Mouse (Mus musculus) urinary bladder, adult 2 months (tissue): Measurements from ENCODE around the gene Setd1a. TPM values are rescaled to one million over a fixed set of nuclear protein-coding genes. Genes with fewer than 3 reads are reported as not detected.
"Not testable (repeated sequence)": the region's sequence is repeated elsewhere in the genome, so short reads cannot be mapped to it uniquely, and the experiment has no call there.

Experiments
- DNase-seq: peaks from one replicate; pipeline ENCODE4 v3.0.0; 2022; ENCODE audit warnings: low spot score
- polyA plus RNA-seq: library from polyadenylated mRNA; depleted of rRNA; stranded (reverse); fragments of >200 nt; gene quantifications from 2 replicates; pipeline ENCODE4 v1.2.3, GENCODE M21; 2012; rRNA removed

Gene Setd1a
- 4.8 and 13.9 TPM in 2 replicates for polyA plus RNA-seq

- peak; percentile 64 for DNase-seq
Measured at GRCm38 (mm10) chr7:127776426-127776825, at the start of gene Setd1a. Setd1a (plus strand) TSS chr7:127776670.

DNA sequence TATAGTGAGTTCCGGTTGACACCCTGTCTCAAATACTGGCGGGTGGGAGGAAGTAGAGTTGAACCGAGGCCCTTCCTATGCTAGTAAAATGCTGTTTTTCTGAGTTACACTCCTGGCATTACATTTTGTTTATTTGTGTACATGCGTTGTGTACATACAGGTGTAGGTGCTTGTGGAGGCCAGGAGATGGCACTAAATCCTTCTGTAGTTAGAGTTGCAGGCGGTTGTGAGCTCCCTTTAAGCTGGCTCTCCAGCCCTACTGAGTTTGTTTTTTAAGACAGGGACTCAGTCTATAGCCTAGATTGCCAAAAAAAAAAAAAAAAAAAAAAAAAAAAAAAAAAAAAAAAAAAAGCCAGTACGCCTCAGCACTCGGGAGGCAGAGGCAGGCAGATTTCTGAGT is 48.6 kb upstream of the Setd1a start:
- no peak for DNase-seq

DNA sequence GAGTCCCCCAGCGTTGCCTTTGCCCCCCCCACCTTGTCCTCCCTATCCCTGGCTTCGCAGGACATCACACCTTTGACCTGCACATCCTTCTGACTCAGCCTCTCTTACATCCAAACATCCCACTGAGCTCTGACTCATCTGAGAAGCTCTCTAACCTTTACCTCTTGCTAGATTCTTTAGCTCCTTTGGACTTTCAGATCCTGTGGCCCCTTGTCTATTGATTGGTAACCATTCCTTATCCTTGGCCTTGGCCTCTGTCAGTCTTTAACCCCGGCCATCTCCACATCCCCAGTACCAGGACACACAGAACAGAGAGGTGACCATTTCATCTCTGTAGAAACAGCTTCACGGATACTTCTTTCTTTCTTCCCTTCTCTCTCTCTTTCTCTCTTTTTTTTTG is 46.3 kb upstream of the Setd1a start:
- DNase-seq: no peak

DNA sequence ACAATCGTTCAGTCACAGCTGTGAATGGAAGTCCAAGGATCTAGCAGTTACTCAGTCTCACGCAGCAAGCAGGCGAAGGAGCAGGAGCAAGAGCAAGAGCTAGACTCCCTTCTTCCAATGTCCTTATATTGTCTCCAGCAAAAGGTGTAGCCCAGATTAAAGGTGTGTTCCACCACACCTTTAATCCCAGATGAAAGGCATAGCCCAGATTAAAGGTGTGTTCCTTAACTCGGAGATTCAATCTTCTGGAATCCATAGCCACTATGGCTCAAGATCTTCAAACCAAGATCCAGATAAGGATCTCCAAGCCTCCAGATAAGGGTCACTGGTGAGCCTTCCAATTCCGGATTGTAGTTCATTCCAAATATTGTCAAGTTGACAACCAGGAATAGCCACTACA is 44.4 kb upstream of the Setd1a start, which contains the start of gene Ctf2:
Gene Ctf2, minus strand, starts transcription at position 101 of the 400 bp plus-strand sequence.
- DNase-seq: not testable (repeated sequence)

DNA sequence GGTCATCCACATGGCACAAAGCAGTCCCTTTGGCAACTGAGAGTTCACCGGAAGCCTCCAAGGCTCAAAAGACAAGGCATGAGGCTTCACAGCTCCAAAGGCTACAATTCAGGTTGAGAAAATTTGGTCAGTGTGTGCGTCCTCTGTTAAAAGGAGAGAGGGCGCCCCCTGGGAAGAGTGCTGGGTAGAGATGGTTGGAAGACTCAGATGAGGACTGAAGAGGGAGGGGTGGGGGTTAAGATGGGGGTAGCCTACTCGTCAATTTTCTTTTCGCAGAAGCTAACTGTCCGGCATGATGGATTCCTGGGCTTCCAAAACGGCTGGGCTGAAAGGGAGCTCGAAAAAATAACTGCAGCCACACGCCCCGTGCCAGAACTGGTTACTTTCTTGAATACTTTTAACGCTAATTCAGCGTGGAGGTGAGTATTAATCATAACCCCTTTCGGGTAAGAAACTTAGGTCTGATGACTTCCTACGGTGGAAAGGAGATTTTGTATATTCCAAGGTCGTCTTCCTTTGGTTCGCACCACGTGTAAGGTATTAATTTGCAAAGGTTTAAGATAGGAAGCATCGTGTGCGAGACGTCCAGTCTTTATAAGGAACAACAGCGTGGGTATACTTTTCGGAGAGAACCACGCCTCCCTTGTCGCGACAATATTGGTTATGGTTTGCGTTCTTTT is 32.0 kb upstream of the Setd1a start, which contains the start of gene Fbxl19:
Gene Fbxl19, plus strand, starts transcription at position 178 of the 680 bp plus-strand sequence.
- peak; percentile 47 for DNase-seq

- DNase-seq: peak; percentile 51
Measured at GRCm38 (mm10) chr7:127745251-127745651, 31.2 kb upstream of the Setd1a start.

GRCm38 (mm10) chr7:127745652-127746493 is 30.6 kb upstream of the Setd1a start:
- peak; percentile 73 for DNase-seq

- DNase-seq: peak; percentile 44
Measured at GRCm38 (mm10) chr7:127746494-127747491, 29.7 kb upstream of the Setd1a start.

GRCm38 (mm10) chr7:127747559-127748234 is 28.8 kb upstream of the Setd1a start:
- DNase-seq: no peak

- DNase-seq: no peak
Measured at GRCm38 (mm10) chr7:127748235-127748560, 28.3 kb upstream of the Setd1a start.

GRCm38 (mm10) chr7:127750131-127751127 is 26.0 kb upstream of the Setd1a start:
- DNase-seq: no peak

DNA sequence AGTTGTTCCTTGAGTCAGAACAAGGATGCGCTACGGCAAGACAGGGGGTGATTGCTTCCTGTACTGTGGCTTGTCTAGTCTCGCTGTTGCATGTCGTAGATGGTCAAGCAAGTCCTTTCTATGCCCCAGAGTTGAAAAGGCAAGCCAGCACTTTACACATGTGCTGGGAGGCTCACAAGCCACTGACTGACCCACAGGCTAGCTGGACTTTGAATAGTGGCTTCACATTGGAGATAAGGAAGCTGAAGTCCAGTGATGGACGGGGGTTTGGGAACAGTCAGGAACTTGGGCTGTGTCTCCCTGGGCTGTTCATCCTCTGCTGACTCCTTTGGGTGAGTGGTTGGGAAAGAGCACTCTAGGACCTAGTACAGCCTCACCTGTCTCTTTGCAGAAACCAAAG is 24.9 kb upstream of the Setd1a start:
- no peak for DNase-seq

DNA sequence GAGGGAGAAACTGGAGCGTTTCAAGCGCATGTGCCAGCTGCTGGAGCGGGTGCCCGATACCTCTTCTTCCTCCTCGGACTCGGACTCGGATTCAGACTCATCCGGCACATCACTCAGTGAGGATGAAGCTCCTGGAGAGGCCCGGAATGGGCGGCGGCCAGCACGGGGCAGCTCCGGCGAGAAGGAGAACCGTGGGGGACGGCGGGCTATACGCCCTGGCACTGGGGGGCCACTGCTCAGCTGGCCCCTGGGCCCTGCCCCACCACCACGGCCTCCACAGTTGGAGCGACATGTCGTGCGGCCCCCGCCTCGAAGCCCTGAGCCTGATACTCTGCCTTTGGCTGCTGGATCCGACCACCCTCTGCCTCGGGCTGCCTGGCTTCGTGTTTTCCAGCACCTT is 24.4 kb upstream of the Setd1a start:
- DNase-seq: no peak

DNA sequence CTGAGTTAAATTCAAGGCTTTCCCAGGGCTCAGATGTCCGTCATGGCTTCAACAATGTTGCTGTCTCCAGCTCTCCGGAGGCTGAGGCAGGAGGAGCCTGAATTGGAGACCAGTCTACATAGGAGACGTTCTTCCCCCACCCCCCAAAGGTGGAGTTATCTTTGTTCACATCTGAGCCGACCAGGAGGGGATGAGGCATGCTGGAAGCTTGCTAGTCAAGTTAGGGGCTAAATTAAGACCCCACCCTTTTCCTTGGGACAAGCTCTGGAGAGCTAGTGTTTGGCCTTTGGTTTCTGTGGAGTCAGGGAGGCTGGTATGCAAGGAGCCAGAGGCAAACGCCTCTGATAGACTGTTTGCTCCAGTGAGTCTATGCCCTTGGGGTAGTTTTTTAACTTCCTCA is 23.3 kb upstream of the Setd1a start:
- no peak for DNase-seq

DNA sequence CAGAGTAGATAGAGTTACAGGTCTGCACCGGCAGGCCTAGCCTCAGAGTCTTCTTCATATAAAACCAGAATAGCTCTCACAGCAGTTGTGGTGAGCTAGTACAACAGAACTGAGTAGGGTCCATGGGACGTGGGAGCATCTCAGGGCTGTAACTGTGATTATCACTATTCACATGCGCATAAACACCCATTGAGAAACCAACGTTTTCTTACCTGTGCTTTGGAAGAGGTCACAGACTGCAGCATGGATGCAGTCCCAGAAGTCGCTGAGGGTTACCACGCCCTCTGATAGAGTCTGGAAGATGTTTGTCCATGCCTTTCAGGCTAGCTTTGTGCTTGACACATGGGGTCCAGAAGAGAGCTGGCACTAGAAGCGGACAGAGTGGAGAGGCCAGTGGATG is 22.7 kb upstream of the Setd1a start:
- DNase-seq: no peak

- DNase-seq: no peak
Measured at GRCm38 (mm10) chr7:127759716-127760115, 16.8 kb upstream of the Setd1a start.

- no peak for DNase-seq
Measured at GRCm38 (mm10) chr7:127760478-127760877, 16.0 kb upstream of the Setd1a start.

- peak; percentile 45 for DNase-seq
Measured at GRCm38 (mm10) chr7:127761026-127761425, 15.4 kb upstream of the Setd1a start.

- no peak for DNase-seq
Measured at GRCm38 (mm10) chr7:127763642-127764041, 12.8 kb upstream of the Setd1a start.

GRCm38 (mm10) chr7:127765756-127766155 is 10.7 kb upstream of the Setd1a start:
- no peak for DNase-seq
